Mouse (Mus musculus) heart, embryonic 10.5 days (tissue): ENCODE results near the gene Sin3b. TPM values are rescaled to one million over a fixed set of nuclear protein-coding genes. Genes with fewer than 3 reads are reported as not detected.
A peak's percentile ranks its signal among the peaks of the same experiment; 100 is the strongest.

ENCODE experiments used
- DNase-seq: peaks from one replicate; pipeline ENCODE4 v3.0.0-alpha.2; 2017; ENCODE audit warnings: low spot score
- H3K27ac ChIP-seq: fragments of 300-500 bp; sonication (generic); 2 replicates; pipeline ENCODE4 v1.5.1; 2016; ENCODE audit warnings: mild to moderate bottlenecking
- H3K27me3 ChIP-seq: fragments of 300-500 bp; sonication (generic); 2 replicates; pipeline ENCODE4 v1.6.1; 2016; ENCODE audit warnings: mild to moderate bottlenecking; ENCODE audit not compliant: poor library complexity, insufficient read depth, severe bottlenecking
- H3K36me3 ChIP-seq: fragments of 300-500 bp; sonication (generic); 2 replicates; pipeline ENCODE4 v1.6.1; 2016; ENCODE audit warnings: mild to moderate bottlenecking, moderate library complexity
- H3K4me1 ChIP-seq: fragments of 300-500 bp; sonication (generic); 2 replicates; pipeline ENCODE4 v1.6.1; 2016; ENCODE audit warnings: mild to moderate bottlenecking
- H3K4me3 ChIP-seq: fragments of 300-500 bp; sonication (generic); 2 replicates; pipeline ENCODE4 v1.5.1; 2016; ENCODE audit warnings: mild to moderate bottlenecking, moderate library complexity
- H3K9me3 ChIP-seq: fragments of 300-500 bp; sonication (generic); 2 replicates; pipeline ENCODE4 v1.6.1; 2016; ENCODE audit warnings: mild to moderate bottlenecking, moderate library complexity
- WGBS: fragments of 180-500 bp; shearing (Covaris S2); methylation state at CpG from one replicate; pipeline ENCODE4 v1.1.7; 2016; 5-methylcytosine and 5-hydroxymethylcytosine counted together
- microRNA-seq: library from miRNA; unstranded; fragments of <30 nt; microRNA quantifications from one replicate; pipeline ENCODE4, GENCODE M21; 2017
- polyA plus RNA-seq: library from polyadenylated mRNA; unstranded; fragments of >200 nt; fragmentation: Nextera tagmentation; extraction: Ambion mirVana; gene quantifications from 2 replicates; pipeline ENCODE4 v1.2.1, GENCODE M21; 2016

Gene Sin3b
- polyA plus RNA-seq, 1 experiment from 2014 or later = 151 TPM

DNA sequence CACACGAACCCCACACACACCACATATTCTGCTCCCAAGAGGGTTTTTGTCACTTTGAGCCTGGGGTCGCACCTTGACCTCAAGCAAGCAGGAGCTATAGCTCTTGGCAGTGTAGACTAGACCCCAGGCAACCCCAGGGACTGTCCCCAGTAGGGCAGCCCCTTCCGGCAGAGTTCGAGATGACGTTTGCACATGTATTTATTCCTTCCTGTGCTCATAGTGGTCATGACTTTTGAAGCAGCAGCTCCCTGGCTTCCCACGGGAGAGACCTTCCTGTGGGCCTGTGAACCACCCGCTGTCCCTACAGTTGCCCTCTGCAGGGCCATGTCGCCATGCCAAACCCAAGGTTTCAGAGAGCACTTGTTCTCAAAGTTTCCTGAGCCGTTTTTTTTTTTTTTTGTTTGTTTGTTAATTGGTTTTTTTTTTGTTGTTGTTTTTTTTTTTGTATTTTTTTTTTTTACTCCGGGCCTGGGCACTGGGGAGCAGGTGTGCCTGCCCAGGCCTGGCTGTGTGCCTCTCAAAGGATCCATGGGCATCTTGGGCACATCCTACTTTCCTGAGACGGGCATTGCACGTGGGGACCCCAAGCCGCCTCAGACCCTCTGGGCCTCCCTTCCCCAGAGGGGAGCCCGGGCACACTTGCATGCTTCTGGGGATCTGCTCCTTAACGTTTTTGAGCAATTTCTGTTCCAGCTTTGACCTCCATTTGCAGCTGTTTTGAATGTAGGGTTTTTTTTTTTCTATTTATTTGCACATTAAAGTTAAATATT lies 34.5 kb downstream of the Sin3b start:
- DNase-seq = peak; percentile 66
- Histone ChIP-seq H3K4me3 (no peak overlapping the region), H3K4me1 (peaks cover 10% of the 10 kb centered on the region; the same call in 1 of the 2 replicates), H3K9me3 (no peaks in the 10 kb centered on the region), H3K27ac (no peak overlapping the region), H3K36me3 (peaks cover 62% of the 10 kb centered on the region), H3K27me3 (no peaks in the 10 kb centered on the region)
- WGBS = 92% methylated on average over 15 of the region's 15 CpGs

DNA sequence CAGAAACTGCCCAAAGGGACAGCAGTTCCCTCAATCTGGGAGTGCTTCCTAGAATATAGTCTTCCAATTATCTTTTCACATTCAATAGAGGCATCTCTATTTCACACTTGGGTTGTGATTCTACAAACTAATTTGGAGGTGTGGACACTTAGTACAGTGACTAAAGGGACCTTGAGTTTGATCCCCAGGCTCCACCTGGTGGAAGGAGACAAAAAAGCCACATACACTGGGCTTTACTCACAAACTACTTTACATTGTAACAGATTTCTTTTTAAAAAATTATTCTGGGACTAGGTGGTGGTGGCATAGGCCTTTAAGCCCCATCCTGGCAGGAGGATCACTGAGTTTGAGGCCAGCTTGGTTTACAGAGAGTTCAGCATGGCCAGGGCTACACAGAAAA lies 35.2 kb downstream of the Sin3b start:
- DNase-seq = peak; percentile 45
- H3K4me3 ChIP-seq = no peak overlapping the region
- H3K27me3 ChIP-seq = no peaks in the 10 kb centered on the region
- no peak overlapping the region for H3K27ac ChIP-seq
- no peaks in the 10 kb centered on the region for H3K9me3 ChIP-seq
- peaks cover 10% of the 10 kb centered on the region; the same call in 1 of the 2 replicates for H3K4me1 ChIP-seq
- H3K36me3 ChIP-seq = peaks cover 55% of the 10 kb centered on the region

DNA sequence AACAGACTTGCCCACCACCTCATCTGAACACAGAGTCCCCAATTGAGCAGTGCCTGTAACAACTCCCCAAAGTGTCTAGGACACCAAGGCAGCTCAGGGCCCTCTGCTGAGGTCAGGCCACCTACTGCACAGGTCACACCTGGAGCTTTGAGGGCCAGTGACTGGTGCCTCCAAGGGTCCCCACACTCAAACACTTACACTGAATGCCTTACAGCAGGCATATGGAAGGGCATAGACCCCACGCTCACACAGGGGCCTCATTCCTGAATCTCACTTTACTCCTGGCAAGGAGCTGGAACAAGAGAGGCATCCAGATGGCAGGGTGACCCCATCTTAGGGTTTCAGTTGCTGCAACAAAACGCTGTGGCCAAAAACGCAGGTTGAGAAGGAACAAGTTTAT lies 37.1 kb downstream of the Sin3b start:
- H3K4me3 ChIP-seq = no peak overlapping the region
- H3K27ac ChIP-seq = no peak overlapping the region
- peak; percentile 53 for DNase-seq

DNA sequence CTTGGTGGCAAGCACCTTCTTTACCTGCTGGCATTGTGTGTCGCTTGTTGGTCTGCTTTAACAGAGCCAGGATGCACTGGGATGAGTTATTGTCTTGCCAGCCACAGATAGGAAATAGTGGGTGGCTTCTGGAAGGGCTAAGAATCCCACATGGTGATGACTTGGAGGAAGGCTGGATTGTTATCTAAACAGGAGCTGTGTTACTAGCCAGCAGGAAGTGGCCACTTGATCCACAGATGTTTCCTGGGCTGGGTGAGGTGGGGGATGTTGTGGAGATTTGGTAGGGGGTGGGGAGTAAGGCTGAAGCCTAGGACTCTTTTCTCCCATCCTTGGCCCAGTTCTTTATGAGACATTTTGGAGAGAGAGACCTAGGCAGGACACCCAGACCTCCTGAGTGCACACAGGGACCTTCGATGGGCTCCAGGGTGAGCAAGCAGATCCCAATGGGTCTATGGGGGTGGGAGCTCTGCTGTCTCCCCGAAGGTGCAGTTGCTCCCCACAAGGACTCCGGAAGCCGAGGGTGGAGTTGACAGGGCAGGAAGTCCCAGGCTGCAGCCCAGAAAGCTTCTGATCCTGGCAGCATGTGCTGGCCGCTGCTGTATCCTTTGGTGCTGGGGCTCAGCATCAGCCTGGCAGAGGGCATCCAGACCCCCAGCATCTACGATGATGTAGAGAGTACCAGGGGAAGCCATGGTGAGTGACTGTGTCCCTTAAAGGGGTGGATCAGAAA lies 38.4 kb downstream of the Sin3b start, which contains the start of gene F2rl3:
TSS of gene F2rl3 (plus strand) at position 559 of the 730 bp plus-strand sequence.
- Histone ChIP-seq H3K27ac (0 out of 2 replicates have a peak within 1 kb of the TSS, but pooled peaks have one; percentile 47), H3K9me3 (no peaks in the 10 kb centered on the region), H3K36me3 (peaks cover 29% of the 10 kb centered on the region), H3K4me3 (0 out of 2 replicates have a peak within 1 kb of the TSS, but pooled peaks have one; percentile 5), H3K27me3 (no peaks in the 10 kb centered on the region), H3K4me1 (peaks cover 10% of the 10 kb centered on the region; the same call in 1 of the 2 replicates)
- 64% methylated on average over 7 of the region's 7 CpGs for WGBS
- peak; percentile 69 for DNase-seq

More for the DNA sequence above, 37.1 kb downstream of the Sin3b start:
- peaks cover 41% of the 10 kb centered on the region for H3K36me3 ChIP-seq
- H3K9me3 ChIP-seq = no peaks in the 10 kb centered on the region
- WGBS = 73% methylated on average over 3 of the region's 3 CpGs
- peaks cover 10% of the 10 kb centered on the region; the same call in 1 of the 2 replicates for H3K4me1 ChIP-seq
- H3K27me3 ChIP-seq = no peaks in the 10 kb centered on the region

DNA sequence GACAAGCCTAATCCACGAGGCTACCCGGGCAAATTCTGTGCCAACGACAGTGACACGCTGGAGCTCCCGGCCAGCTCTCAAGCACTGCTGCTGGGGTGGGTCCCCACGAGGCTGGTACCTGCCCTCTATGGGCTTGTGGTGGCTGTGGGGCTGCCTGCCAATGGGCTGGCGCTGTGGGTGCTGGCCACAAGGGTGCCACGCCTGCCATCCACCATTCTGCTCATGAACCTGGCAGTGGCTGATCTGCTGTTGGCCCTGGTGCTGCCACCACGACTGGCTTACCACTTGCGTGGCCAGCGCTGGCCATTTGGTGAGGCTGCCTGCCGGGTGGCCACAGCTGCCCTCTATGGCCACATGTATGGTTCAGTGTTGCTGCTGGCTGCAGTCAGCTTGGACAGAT lies 39.2 kb downstream of the Sin3b start:
- Histone ChIP-seq H3K27ac (0 out of 2 replicates have a peak overlapping the region, but pooled peaks have one; percentile 9), H3K36me3 (peaks cover 20% of the 10 kb centered on the region), H3K4me3 (no peak overlapping the region), H3K4me1 (peaks cover 10% of the 10 kb centered on the region; the same call in 1 of the 2 replicates), H3K9me3 (no peaks in the 10 kb centered on the region), H3K27me3 (no peaks in the 10 kb centered on the region)
- WGBS = 84% methylated on average over 12 of the region's 12 CpGs
- no peak for DNase-seq

DNA sequence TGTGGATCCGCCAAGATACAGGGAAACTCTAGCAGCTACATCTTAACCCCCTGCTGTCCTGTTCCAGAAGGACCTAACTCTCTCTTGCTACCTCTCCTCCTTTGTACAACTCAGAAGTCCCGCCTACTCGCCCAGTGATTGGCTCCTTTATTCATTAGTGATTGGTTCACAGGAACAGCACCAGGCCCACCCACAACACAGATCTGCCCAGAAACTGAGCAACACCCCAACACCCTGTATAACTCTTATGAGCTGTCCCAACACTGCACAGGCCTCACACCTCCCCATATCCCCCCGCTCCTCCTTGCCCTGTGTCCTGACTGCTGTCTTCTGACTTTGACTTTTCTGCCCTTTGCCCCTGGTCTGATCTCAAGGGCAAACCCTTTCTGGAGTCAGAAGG lies 42.6 kb downstream of the Sin3b start:
- H3K27me3 ChIP-seq = no peaks in the 10 kb centered on the region
- H3K36me3 ChIP-seq = no peaks in the 10 kb centered on the region
- 62% methylated on average over 4 of the region's 4 CpGs for WGBS
- peak; percentile 48 for DNase-seq
- H3K27ac ChIP-seq = no peak overlapping the region
- peaks cover 10% of the 10 kb centered on the region; the same call in 1 of the 2 replicates for H3K4me1 ChIP-seq
- no peaks in the 10 kb centered on the region for H3K9me3 ChIP-seq
- no peak overlapping the region for H3K4me3 ChIP-seq

DNA sequence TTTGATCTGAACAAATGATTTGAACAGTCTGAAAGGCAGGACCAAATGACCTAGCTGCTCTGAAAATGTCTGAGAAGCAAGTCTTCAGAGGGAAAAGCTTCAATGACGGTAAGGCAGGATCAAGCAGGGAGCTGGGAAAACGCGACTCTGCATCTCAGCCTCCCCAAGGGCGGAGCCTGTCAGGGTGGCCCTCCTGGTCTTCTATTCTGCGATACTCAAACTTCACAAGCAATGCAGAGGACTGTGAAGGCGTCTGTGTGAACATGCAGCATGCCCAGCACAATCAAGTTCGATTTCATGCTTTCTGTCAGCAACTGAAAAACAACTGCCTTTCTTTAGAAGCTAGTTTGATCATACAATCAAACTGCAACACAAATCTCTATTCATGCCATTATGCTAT lies 43.7 kb downstream of the Sin3b start:
- DNase-seq = peak; percentile 51
- H3K36me3 ChIP-seq = no peaks in the 10 kb centered on the region
- no peak overlapping the region for H3K27ac ChIP-seq

DNA sequence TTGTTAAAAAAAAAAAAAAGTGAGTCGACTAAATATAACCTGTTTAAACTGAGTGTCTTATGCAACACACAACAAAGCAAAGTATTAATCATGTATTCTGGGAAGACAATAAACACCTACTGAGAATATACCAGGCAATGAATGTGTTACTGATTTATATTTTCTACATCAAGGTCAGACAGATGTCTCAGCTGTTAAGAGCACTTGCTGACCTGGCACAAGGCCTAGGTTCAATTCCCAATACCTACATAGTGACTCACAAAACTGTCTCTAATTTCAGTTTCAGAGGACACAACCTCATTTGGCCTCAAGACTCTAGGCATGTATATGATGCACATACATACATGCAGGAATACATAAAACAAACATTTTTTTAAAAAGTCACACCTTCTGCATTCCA lies 54.7 kb downstream of the Sin3b start:
- 77% methylated on average over 1 of the region's 1 CpGs for whole genome bisulfite sequencing
- DNase-seq = no peak
- no peak overlapping the region for H3K4me3 ChIP-seq

More for the DNA sequence above, 43.7 kb downstream of the Sin3b start:
- peaks cover under 1% of the 10 kb centered on the region; the same call in 1 of the 2 replicates for H3K4me1 ChIP-seq
- H3K4me3 ChIP-seq = no peak overlapping the region
- no peaks in the 10 kb centered on the region for H3K9me3 ChIP-seq
- no peaks in the 10 kb centered on the region for H3K27me3 ChIP-seq
- 37% methylated on average over 7 of the region's 7 CpGs for WGBS

DNA sequence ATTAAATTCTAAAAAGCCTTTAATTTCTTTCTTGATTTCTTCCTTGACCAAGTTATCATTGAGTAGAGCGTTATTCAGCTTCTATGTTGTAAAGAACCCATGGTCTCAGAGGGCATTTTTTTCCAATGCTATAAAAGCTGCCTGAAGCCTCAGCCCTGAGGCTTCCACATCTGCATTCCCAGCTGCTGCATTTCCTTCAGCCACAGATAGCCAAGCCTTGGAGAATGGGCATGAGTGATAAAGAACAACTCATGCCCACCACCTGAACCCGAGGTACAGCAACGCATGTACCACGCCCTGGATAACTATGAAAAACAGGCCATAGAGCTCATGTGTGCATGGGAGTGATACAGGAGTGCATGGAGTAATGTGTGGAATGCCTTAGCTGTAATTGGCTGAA lies 57.6 kb downstream of the Sin3b start:
- Histone ChIP-seq H3K27ac (no peak overlapping the region), H3K4me1 (no peaks in the 10 kb centered on the region), H3K4me3 (no peak overlapping the region), H3K9me3 (no peaks in the 10 kb centered on the region), H3K27me3 (no peaks in the 10 kb centered on the region), H3K36me3 (no peaks in the 10 kb centered on the region)
- no peak for DNase-seq
- 86% methylated on average over 4 of the region's 4 CpGs for WGBS

More for the DNA sequence above, 54.7 kb downstream of the Sin3b start:
- H3K9me3 ChIP-seq = no peaks in the 10 kb centered on the region
- H3K27me3 ChIP-seq = no peaks in the 10 kb centered on the region
- no peaks in the 10 kb centered on the region for H3K36me3 ChIP-seq
- H3K4me1 ChIP-seq = no peaks in the 10 kb centered on the region
- no peak overlapping the region for H3K27ac ChIP-seq

DNA sequence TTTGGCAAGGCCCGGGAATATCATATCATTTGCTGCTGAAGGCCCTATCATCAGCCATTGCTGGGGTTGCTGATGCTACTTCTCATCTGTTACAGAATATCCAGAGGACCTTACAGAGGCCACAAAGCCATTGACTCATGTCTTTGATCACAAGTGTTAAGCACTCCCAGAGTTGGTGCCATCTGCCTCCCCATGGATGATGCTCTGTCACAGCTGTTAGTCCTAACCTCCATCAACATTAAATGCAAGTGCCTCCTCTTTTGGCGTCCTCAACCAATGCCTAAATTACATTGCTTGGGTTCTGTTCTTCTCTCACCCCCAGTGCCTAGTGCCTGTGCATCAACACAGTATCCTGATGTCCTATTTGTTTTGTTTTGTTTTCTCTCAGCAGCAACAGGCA lies 78.5 kb downstream of the Sin3b start:
- Histone ChIP-seq H3K4me3 (no peak overlapping the region), H3K27ac (no peak overlapping the region), H3K4me1 (no peaks in the 10 kb centered on the region), H3K27me3 (no peaks in the 10 kb centered on the region), H3K9me3 (no peaks in the 10 kb centered on the region), H3K36me3 (no peaks in the 10 kb centered on the region)
- WGBS = 80% methylated on average over 2 of the region's 2 CpGs
- no peak for DNase-seq

Small RNA genes lying within 50 kb of the gene (microRNA-seq; reads per million reads assigned to microRNA genes)
- not detected for gene Gm26237

Other genes starting within 250 kb of the Sin3b start
- gene Cherp, start 248.1 kb upstream of the Sin3b start, polyA plus RNA-seq = 75.0 and 83.0 TPM in 2 replicates
- gene Slc35e1, start 230.7 kb upstream of the Sin3b start, polyA plus RNA-seq = 21.5 and 23.8 TPM in 2 replicates
- gene Med26, start 175.0 kb upstream of the Sin3b start, polyA plus RNA-seq = 12.7 and 14.9 TPM in 2 replicates
- 98.6 and 104 TPM in 2 replicates for gene Smim7, start 152.2 kb upstream of the Sin3b start, polyA plus RNA-seq
- 42.0 and 60.3 TPM in 2 replicates for gene Tmem38a, start 151.2 kb upstream of the Sin3b start, polyA plus RNA-seq
- 0.01 and 0.04 TPM in 2 replicates for gene Nwd1, start 76.6 kb upstream of the Sin3b start, polyA plus RNA-seq
- gene F2rl3, start 38.6 kb downstream of the Sin3b start, polyA plus RNA-seq = 1.1 and 2.3 TPM in 2 replicates